Mouse (Mus musculus) brain, embryonic 14.5 days (tissue): ENCODE data around the gene 4930558C23Rik. TPM values are rescaled to one million over a fixed set of nuclear protein-coding genes. Genes with fewer than 3 reads are reported as not detected.

Experiments used
- DNase-seq: peaks from one replicate; pipeline ENCODE4 v3.0.0-alpha.2; 2011; ENCODE audit warnings: low read depth
- CTCF ChIP-seq: fragments of 200-500 bp; IDR thresholded peaks from 2 replicates; pipeline ENCODE4 v1.5.1; 2012; ENCODE audit warnings: inconsistent platforms, mild to moderate bottlenecking, moderate library complexity, borderline replicate concordance; ENCODE audit not compliant: insufficient read depth, insufficient read length; ENCODE audit errors: extremely low read depth
- POLR2A ChIP-seq: fragments of 200-500 bp; IDR thresholded peaks from 2 replicates; pipeline ENCODE4 v1.6.1; 2012; ENCODE audit warnings: mild to moderate bottlenecking, inconsistent platforms, borderline replicate concordance; ENCODE audit not compliant: poor library complexity, insufficient read depth, insufficient read length, severe bottlenecking; ENCODE audit errors: extremely low read depth
- polyA plus RNA-seq: library from polyadenylated mRNA; depleted of rRNA; stranded (reverse); fragments of >200 nt; gene quantifications from 2 replicates; pipeline ENCODE4 v1.2.3, GENCODE M21; 2012; rRNA removed

Gene 4930558C23Rik
- polyA plus RNA-seq, 1 experiment = not detected

DNA sequence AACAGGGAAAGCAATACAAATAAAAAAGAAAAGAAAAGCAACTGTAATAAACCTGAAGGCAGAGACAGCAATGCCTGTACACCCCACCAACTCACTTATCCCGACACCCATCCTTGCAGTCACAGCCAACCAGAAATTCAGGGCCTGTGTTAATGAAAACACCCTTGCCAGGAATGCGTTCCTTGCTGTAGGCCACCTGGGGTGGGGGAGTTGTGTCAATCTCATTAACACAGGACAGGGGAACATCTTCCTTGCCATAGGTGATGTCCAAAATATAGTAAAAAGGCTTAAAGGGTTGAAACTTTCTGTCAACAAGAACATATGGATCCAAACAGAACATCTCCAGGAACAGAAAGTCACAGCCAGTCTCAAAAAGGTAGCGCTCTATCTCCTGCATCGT lies 64.4 kb downstream of the 4930558C23Rik start:
- TF ChIP-seq POLR2A (no peak), CTCF (no peak)
- DNase-seq = no peak

DNA sequence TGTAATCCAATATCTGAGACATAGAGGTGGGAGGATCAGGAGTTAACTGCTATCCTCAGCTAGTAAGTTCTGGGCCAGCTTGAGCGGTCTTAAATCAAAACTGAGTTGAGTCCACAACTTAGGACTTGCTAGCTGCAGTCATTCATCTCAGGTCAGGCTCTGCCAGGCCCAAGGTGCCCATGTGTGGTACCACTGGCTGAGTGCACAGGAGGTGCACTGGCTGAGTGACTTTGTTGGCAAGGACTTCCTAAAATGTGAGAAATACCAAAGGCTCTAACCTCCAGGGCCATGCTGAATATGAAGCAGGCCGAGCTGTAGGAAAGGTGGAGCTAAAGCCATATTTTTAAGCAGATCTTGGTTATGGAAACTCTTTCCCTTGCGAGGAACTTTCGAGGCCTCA lies 65.3 kb downstream of the 4930558C23Rik start:
- DNase-seq = no peak
- TF ChIP-seq CTCF (no peak), POLR2A (no peak)

Other genes starting within 250 kb of the 4930558C23Rik start
- 138 and 164 TPM in 2 replicates for gene Sema6c, start 242.4 kb downstream of the 4930558C23Rik start, polyA plus RNA-seq
- 14.4 and 14.7 TPM in 2 replicates for gene Gabpb2, start 184.9 kb downstream of the 4930558C23Rik start, polyA plus RNA-seq
- 62.5 and 80.3 TPM in 2 replicates for gene Cdc42se1, start 174.1 kb downstream of the 4930558C23Rik start, polyA plus RNA-seq
- gene Mllt11, start 170.7 kb downstream of the 4930558C23Rik start, polyA plus RNA-seq = 784 and 825 TPM in 2 replicates
- 0.25 and 0.26 TPM in 2 replicates for gene Gm128, start 161.2 kb downstream of the 4930558C23Rik start, polyA plus RNA-seq
- gene Bnipl, start 151.6 kb downstream of the 4930558C23Rik start, polyA plus RNA-seq = 0.53 and 0.64 TPM in 2 replicates
- 48.7 and 53.3 TPM in 2 replicates for gene Mindy1, start 121.5 kb downstream of the 4930558C23Rik start, polyA plus RNA-seq
- gene Prune1, start 120.8 kb downstream of the 4930558C23Rik start, polyA plus RNA-seq = 64.6 and 72.9 TPM in 2 replicates
- 1.4 and 1.6 TPM in 2 replicates for gene Anxa9, start 95.7 kb downstream of the 4930558C23Rik start, polyA plus RNA-seq
- 89.6 and 100 TPM in 2 replicates for gene Cers2, start 88.0 kb downstream of the 4930558C23Rik start, polyA plus RNA-seq
- 60.7 and 60.8 TPM in 2 replicates for gene Setdb1, start 45.6 kb downstream of the 4930558C23Rik start, polyA plus RNA-seq
- gene Arnt, start 31.5 kb upstream of the 4930558C23Rik start, polyA plus RNA-seq = 31.6 and 36.6 TPM in 2 replicates
- 7.2 and 10.6 TPM in 2 replicates for gene Ctsk, start 96.4 kb upstream of the 4930558C23Rik start, polyA plus RNA-seq
- 5.0 and 7.3 TPM in 2 replicates for gene Ctss, start 123.9 kb upstream of the 4930558C23Rik start, polyA plus RNA-seq
- gene Hormad1, start 156.8 kb upstream of the 4930558C23Rik start, polyA plus RNA-seq = not detected in 2 replicates
- gene Golph3l, start 186.1 kb upstream of the 4930558C23Rik start, polyA plus RNA-seq = 22.5 and 23.2 TPM in 2 replicates
- gene Ensa, start 222.2 kb upstream of the 4930558C23Rik start, polyA plus RNA-seq = 32.2 and 51.6 TPM in 2 replicates